Mouse (Mus musculus) thymus, postnatal 25 days (tissue): Measurements from ENCODE around the gene Ctbp2.
A peak's percentile ranks its signal among the peaks of the same experiment; 100 is the strongest.

ENCODE experiments used
- DNase-seq: peaks from one replicate; pipeline ENCODE4 v3.0.0; 2022

Ctbp2 gene

GRCm38 (mm10) chr7:133039556-133040255, 84.4 kb downstream of the Ctbp2 start:
- DNase-seq, result no peak

- DNase-seq, result no peak
Observed at GRCm38 (mm10) chr7:133037618-133038017, 86.5 kb downstream of the Ctbp2 start.

GRCm38 (mm10) chr7:133037217-133037616, 86.9 kb downstream of the Ctbp2 start:
- DNase-seq, result no peak

- DNase-seq, result no peak
Observed at GRCm38 (mm10) chr7:133035901-133036300, 88.3 kb downstream of the Ctbp2 start.

GRCm38 (mm10) chr7:133032589-133033203, 91.5 kb downstream of the Ctbp2 start:
- DNase-seq, result peak; percentile 6

GRCm38 (mm10) chr7:133029496-133030047, 94.6 kb downstream of the Ctbp2 start:
- no peak for DNase-seq

- DNase-seq, result no peak
Observed at GRCm38 (mm10) chr7:133029004-133029403, 95.2 kb downstream of the Ctbp2 start.

GRCm38 (mm10) chr7:133027930-133028329, 96.2 kb downstream of the Ctbp2 start:
- DNase-seq, result no peak

- DNase-seq, result no peak
Observed at GRCm38 (mm10) chr7:133024694-133025093, 99.5 kb downstream of the Ctbp2 start.

GRCm38 (mm10) chr7:133019481-133020020, 104.6 kb downstream of the Ctbp2 start:
- no peak for DNase-seq

- DNase-seq, result no peak
Observed at GRCm38 (mm10) chr7:133018961-133019360, 105.2 kb downstream of the Ctbp2 start.

GRCm38 (mm10) chr7:133015416-133016070, 108.6 kb downstream of the Ctbp2 start:
- DNase-seq, result no peak

- DNase-seq, result no peak
Observed at GRCm38 (mm10) chr7:133014631-133015030, 109.5 kb downstream of the Ctbp2 start.

- no peak for DNase-seq
Observed at GRCm38 (mm10) chr7:133013923-133014322, 110.2 kb downstream of the Ctbp2 start.

GRCm38 (mm10) chr7:133012637-133013366, 111.4 kb downstream of the Ctbp2 start:
- DNase-seq, result no peak

- DNase-seq, result no peak
Observed at GRCm38 (mm10) chr7:133011611-133012010, 112.5 kb downstream of the Ctbp2 start.

- no peak for DNase-seq
Observed at GRCm38 (mm10) chr7:133011191-133011590, 113.0 kb downstream of the Ctbp2 start.

- no peak for DNase-seq
Observed at GRCm38 (mm10) chr7:133010477-133010876, 113.7 kb downstream of the Ctbp2 start.

GRCm38 (mm10) chr7:133009676-133010075, 114.5 kb downstream of the Ctbp2 start:
- DNase-seq, result no peak

- no peak for DNase-seq
Observed at GRCm38 (mm10) chr7:133008663-133009062, 115.5 kb downstream of the Ctbp2 start.

GRCm38 (mm10) chr7:133007343-133007742, 116.8 kb downstream of the Ctbp2 start:
- no peak for DNase-seq

- no peak for DNase-seq
Observed at GRCm38 (mm10) chr7:133005772-133006171, 118.4 kb downstream of the Ctbp2 start.

GRCm38 (mm10) chr7:133003421-133003820, 120.7 kb downstream of the Ctbp2 start:
- peak; percentile 72 for DNase-seq
